Mouse (Mus musculus): ENCODE data around the gene Cx3cl1. TPM values are rescaled to one million over a fixed set of nuclear protein-coding genes. Genes with fewer than 3 reads are reported as not detected.

The Cx3cl1 gene
- total RNA-seq, 2 experiments from 2014 or later: 622 to 723 TPM

- intact Hi-C loops (cut with DNase I): no loop called here
Measured at GRCm38 (mm10) chr8:94822637-94823560, 51.1 kb downstream of the Cx3cl1 start.

GRCm38 (mm10) chr8:94825170-94825569, 53.4 kb downstream of the Cx3cl1 start:
- intact Hi-C loops (cut with DNase I): no loop called here
- no peak for DNase-seq (ENCODE audit: low spot score in 2 of 2)

More at GRCm38 (mm10) chr8:94822637-94823560, 51.1 kb downstream of the Cx3cl1 start:
- DNase-seq (ENCODE audit: low spot score in 2 of 2): peak; percentile 51 to 60

- intact Hi-C loops (cut with DNase I): no loop called here
- DNase-seq (ENCODE audit: low spot score in 2 of 2): no peak
Measured at GRCm38 (mm10) chr8:94826210-94826609, 54.4 kb downstream of the Cx3cl1 start.

GRCm38 (mm10) chr8:94828284-94828683, 56.5 kb downstream of the Cx3cl1 start:
- no peak for DNase-seq (ENCODE audit: low spot score in 2 of 2)
- intact Hi-C loops (cut with DNase I): no loop called here

Other genes with a start within 250 kb of the Cx3cl1 start
- gene Cpne2, start 239.0 kb upstream of the Cx3cl1 start, total RNA-seq (2021): 10 to 100 TPM; 18.0 to 24.7 TPM
- gene Rspry1, start 170.1 kb upstream of the Cx3cl1 start, total RNA-seq (2021): 10 to 100 TPM; 24.8 to 30.0 TPM
- 10 to 100 TPM; 45.3 to 45.6 TPM for gene Fam192a, start 170.0 kb upstream of the Cx3cl1 start, total RNA-seq (2021)
- 100 to 1,000 TPM; 153 to 159 TPM for gene Arl2bp, start 105.4 kb upstream of the Cx3cl1 start, total RNA-seq (2021)
- gene Pllp, start 75.7 kb upstream of the Cx3cl1 start, total RNA-seq (2021): 10 to 100 TPM; 29.0 to 58.2 TPM
- under 1 TPM in 1 of 2 experiments, not detected in 1; 0.17 TPM for gene Ccl22, start 26.4 kb upstream of the Cx3cl1 start, total RNA-seq (2021)
- gene Ccl17, start 38.4 kb downstream of the Cx3cl1 start, total RNA-seq (2021): 10 to 100 TPM; 10.7 to 12.0 TPM
- 10 to 100 TPM; 89.3 to 92.6 TPM for gene Coq9, start 66.3 kb downstream of the Cx3cl1 start, total RNA-seq (2021)
- 10 to 100 TPM; 67.6 to 73.5 TPM for gene Ciapin1, start 66.3 kb downstream of the Cx3cl1 start, total RNA-seq (2021)
- gene Polr2c, start 85.4 kb downstream of the Cx3cl1 start, total RNA-seq (2021): 10 to 100 TPM; 67.1 to 72.7 TPM
- gene Dok4, start 104.3 kb downstream of the Cx3cl1 start, total RNA-seq (2021): 10 to 100 TPM; 20.0 to 22.3 TPM
- gene Ccdc102a, start 146.1 kb downstream of the Cx3cl1 start, total RNA-seq (2021): 1 to 10 TPM; 1.8 to 1.9 TPM
- not detected for gene Adgrg5, start 151.7 kb downstream of the Cx3cl1 start, total RNA-seq (2021)
- 10 to 100 TPM; 73.3 to 74.2 TPM for gene Adgrg1, start 202.7 kb downstream of the Cx3cl1 start, total RNA-seq (2021)
- under 1 TPM in 1 of 2 experiments, not detected in 1; 0.29 TPM for gene Adgrg3, start 245.7 kb downstream of the Cx3cl1 start, total RNA-seq (2021)

Data from left cerebral cortex, postnatal 36 days (tissue).